Mouse (Mus musculus): ENCODE data around the gene Gm44502. TPM values are rescaled to one million over a fixed set of nuclear protein-coding genes. Genes with fewer than 3 reads are reported as not detected.
A peak's percentile ranks its signal among the peaks of the same experiment; 100 is the strongest.

Gm44502 gene
- polyA plus RNA-seq, 1 experiment from 2014 or later: not detected

DNA sequence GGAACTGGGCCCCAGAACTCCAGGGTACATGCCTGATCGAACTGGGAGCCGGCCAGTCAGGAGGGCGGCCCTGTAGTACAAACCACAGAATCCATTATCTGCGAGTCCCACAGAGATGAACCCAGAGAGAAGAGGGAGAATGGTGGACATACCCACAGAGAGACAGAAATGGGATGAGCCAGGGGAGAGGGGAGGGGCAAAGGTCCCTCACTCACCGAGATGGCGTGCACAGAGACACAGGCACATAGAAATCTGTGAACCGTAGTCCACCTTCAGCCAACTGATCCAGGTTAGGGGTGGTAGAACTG, 45.8 kb upstream of the Gm44502 start:
- TF ChIP-seq CTCF (IDR thresholded peaks at IDR 0.05; ENCODE audit: low read depth): no peak
- DNase-seq: no peak
- peak overlapping the region; percentile 55; the same call in 1 of the 2 replicates for H3K9ac ChIP-seq
- no peaks in the 10 kb centered on the region for H3K4me1 ChIP-seq (ENCODE audit: insufficient read depth)
- H3K9me3 ChIP-seq (ENCODE audit: low read depth, low read length): no peaks in the 10 kb centered on the region
- no peak overlapping the region for H3K27ac ChIP-seq (ENCODE audit: low read depth)
- no peaks in the 10 kb centered on the region for H3K36me3 ChIP-seq (ENCODE audit: insufficient read depth)
- H3K4me3 ChIP-seq (ENCODE audit: low read depth, low read length): peak overlapping the region; percentile 57
- ATAC-seq (ENCODE audit: insufficient read depth): no peak
- WGBS: 81% methylated on average over 7 of the region's 7 CpGs
- H3K4me2 ChIP-seq: peak overlapping the region; percentile 84
- no peaks in the 10 kb centered on the region for H3K27me3 ChIP-seq (ENCODE audit: insufficient read depth, low read length)

- Histone ChIP-seq H3K27ac (ENCODE audit: low read depth) (no peak overlapping the region), H3K4me3 (ENCODE audit: low read depth, low read length) (no peak overlapping the region), H3K4me1 (ENCODE audit: insufficient read depth) (no peaks in the 10 kb centered on the region), H3K9ac (no peak overlapping the region), H3K27me3 (ENCODE audit: insufficient read depth, low read length) (no peaks in the 10 kb centered on the region), H3K4me2 (peak overlapping the region; percentile 84; the same call in 1 of the 2 replicates), H3K36me3 (ENCODE audit: insufficient read depth) (no peaks in the 10 kb centered on the region), H3K9me3 (ENCODE audit: low read depth, low read length) (no peaks in the 10 kb centered on the region)
- no peak for DNase-seq
- 91% methylated on average over 19 of the region's 19 CpGs for WGBS
- TF ChIP-seq CTCF (IDR thresholded peaks at IDR 0.05; ENCODE audit: low read depth): no peak
- ATAC-seq (ENCODE audit: insufficient read depth): no peak
These were observed 45.2 kb upstream of the Gm44502 start for GRCm38 (mm10) chr15:89474596-89475292.

GRCm38 (mm10) chr15:89473921-89474320, 44.4 kb upstream of the Gm44502 start:
- no peaks in the 10 kb centered on the region for H3K27me3 ChIP-seq (ENCODE audit: insufficient read depth, low read length)
- no peak overlapping the region for H3K9ac ChIP-seq
- no peak for TF ChIP-seq CTCF (IDR thresholded peaks at IDR 0.05; ENCODE audit: low read depth)
- 95% methylated on average over 8 of the region's 8 CpGs for WGBS
- H3K9me3 ChIP-seq (ENCODE audit: low read depth, low read length): no peaks in the 10 kb centered on the region
- no peak overlapping the region for H3K27ac ChIP-seq (ENCODE audit: low read depth)
- no peak overlapping the region for H3K4me2 ChIP-seq
- ATAC-seq (ENCODE audit: insufficient read depth) (no peak), DNase-seq (no peak)
- H3K4me1 ChIP-seq (ENCODE audit: insufficient read depth): no peaks in the 10 kb centered on the region
- no peak overlapping the region for H3K4me3 ChIP-seq (ENCODE audit: low read depth, low read length)
- H3K36me3 ChIP-seq (ENCODE audit: insufficient read depth): no peaks in the 10 kb centered on the region

GRCm38 (mm10) chr15:89473370-89473769, 43.9 kb upstream of the Gm44502 start:
- no peaks in the 10 kb centered on the region for H3K36me3 ChIP-seq (ENCODE audit: insufficient read depth)

DNA sequence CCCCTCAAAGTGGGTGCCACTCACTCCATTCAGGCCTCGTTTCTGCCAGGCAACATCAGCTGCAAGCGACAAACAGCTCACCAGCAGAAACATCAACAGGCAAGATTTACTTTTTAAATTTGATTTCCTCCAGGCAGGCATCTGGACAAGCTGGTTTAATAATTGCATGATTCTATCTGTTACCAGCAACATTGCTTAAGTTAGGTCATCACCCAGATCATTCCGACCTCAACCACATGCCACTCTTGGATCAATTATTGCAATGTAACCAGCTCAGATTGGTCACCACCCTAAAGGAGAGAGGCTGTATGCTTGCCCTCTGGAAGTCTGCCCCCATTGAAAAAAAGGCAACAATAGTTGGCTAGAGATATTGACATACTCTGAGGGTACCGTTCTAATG, 42.0 kb upstream of the Gm44502 start:
- 77% methylated on average over 4 of the region's 4 CpGs for WGBS
- ATAC-seq (ENCODE audit: insufficient read depth): no peak

More at GRCm38 (mm10) chr15:89473370-89473769, 43.9 kb upstream of the Gm44502 start:
- Histone ChIP-seq H3K27ac (ENCODE audit: low read depth) (no peak overlapping the region), H3K4me2 (no peak overlapping the region), H3K27me3 (ENCODE audit: insufficient read depth, low read length) (no peaks in the 10 kb centered on the region), H3K4me1 (ENCODE audit: insufficient read depth) (no peaks in the 10 kb centered on the region), H3K9me3 (ENCODE audit: low read depth, low read length) (no peaks in the 10 kb centered on the region), H3K4me3 (ENCODE audit: low read depth, low read length) (no peak overlapping the region), H3K9ac (no peak overlapping the region)
- no peak for DNase-seq
- no peak for TF ChIP-seq CTCF (IDR thresholded peaks at IDR 0.05; ENCODE audit: low read depth)
- no peak for ATAC-seq (ENCODE audit: insufficient read depth)
- WGBS: 69% methylated on average over 9 of the region's 9 CpGs

DNA sequence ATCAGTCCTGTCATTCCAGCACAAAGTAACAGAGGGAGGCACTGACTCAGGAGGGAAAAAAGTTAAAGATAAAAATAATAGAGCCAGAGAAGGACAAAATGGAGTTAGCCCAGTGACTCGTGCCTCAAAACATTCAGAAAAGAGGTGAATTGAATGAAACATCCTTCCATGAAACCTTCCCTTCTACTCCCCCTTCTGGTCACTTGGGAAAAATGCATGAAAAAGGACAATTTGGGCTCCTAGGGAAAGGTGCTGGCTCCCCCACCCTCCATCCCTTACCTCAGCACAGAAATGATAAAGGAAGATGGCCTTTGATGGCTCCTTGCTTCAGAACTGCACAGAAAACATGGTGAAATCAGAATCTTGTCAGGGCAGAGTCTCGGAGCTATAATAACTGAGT, 39.1 kb upstream of the Gm44502 start:
- Histone ChIP-seq H3K27ac (ENCODE audit: low read depth) (no peak overlapping the region), H3K4me3 (ENCODE audit: low read depth, low read length) (no peak overlapping the region), H3K4me2 (no peak overlapping the region), H3K9me3 (ENCODE audit: low read depth, low read length) (no peaks in the 10 kb centered on the region), H3K9ac (no peak overlapping the region), H3K4me1 (ENCODE audit: insufficient read depth) (no peaks in the 10 kb centered on the region), H3K36me3 (ENCODE audit: insufficient read depth) (no peaks in the 10 kb centered on the region), H3K27me3 (ENCODE audit: insufficient read depth, low read length) (no peaks in the 10 kb centered on the region)
- 31% methylated on average over 2 of the region's 2 CpGs for WGBS
- DNase-seq: peak; percentile 57
- no peak for ATAC-seq (ENCODE audit: insufficient read depth)
- peak; percentile 64 for TF ChIP-seq CTCF (IDR thresholded peaks at IDR 0.05; ENCODE audit: low read depth)

More for the DNA sequence above, 42.0 kb upstream of the Gm44502 start:
- Histone ChIP-seq H3K4me3 (ENCODE audit: low read depth, low read length) (no peak overlapping the region), H3K9ac (no peak overlapping the region), H3K36me3 (ENCODE audit: insufficient read depth) (no peaks in the 10 kb centered on the region), H3K9me3 (ENCODE audit: low read depth, low read length) (no peaks in the 10 kb centered on the region), H3K27me3 (ENCODE audit: insufficient read depth, low read length) (no peaks in the 10 kb centered on the region), H3K4me1 (ENCODE audit: insufficient read depth) (no peaks in the 10 kb centered on the region), H3K27ac (ENCODE audit: low read depth) (no peak overlapping the region), H3K4me2 (no peak overlapping the region)
- no peak for TF ChIP-seq CTCF (IDR thresholded peaks at IDR 0.05; ENCODE audit: low read depth)
- no peak for DNase-seq

DNA sequence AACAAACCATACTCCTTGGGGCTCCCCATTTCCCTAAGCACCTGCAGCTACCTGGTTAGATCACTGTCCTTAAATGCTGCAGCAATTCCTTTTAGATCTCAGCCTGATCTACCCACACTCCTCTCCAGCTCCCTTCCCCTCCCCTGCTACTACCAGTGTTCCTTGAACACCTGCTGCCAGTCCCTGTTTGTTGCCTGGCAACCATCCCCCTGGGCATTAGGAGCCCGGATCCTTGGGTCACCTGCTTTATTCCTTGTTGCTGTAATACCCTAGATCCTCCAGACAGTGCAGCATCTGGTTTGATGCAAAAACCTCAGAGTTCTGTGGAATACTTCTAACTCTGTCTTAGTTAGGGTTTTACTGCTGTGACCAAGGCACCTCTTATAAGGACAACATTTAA, 35.6 kb upstream of the Gm44502 start:
- Histone ChIP-seq H3K27ac (ENCODE audit: low read depth) (no peak overlapping the region), H3K27me3 (ENCODE audit: insufficient read depth, low read length) (no peaks in the 10 kb centered on the region), H3K9me3 (ENCODE audit: low read depth, low read length) (no peaks in the 10 kb centered on the region), H3K4me3 (ENCODE audit: low read depth, low read length) (no peak overlapping the region), H3K4me2 (no peak overlapping the region), H3K9ac (no peak overlapping the region), H3K4me1 (ENCODE audit: insufficient read depth) (no peaks in the 10 kb centered on the region), H3K36me3 (ENCODE audit: insufficient read depth) (no peaks in the 10 kb centered on the region)
- DNase-seq (no peak), ATAC-seq (ENCODE audit: insufficient read depth) (no peak)
- TF ChIP-seq CTCF (IDR thresholded peaks at IDR 0.05; ENCODE audit: low read depth): no peak
- WGBS: 0% methylated on average over 1 of the region's 1 CpGs
